Mouse (Mus musculus) erythroblast, embryonic 14.5 days (primary cell): ENCODE results near the gene Fkbp5.

Experiments
- GATA1 ChIP-seq: IDR thresholded peaks from 2 replicates; pipeline ENCODE4 v1.6.1; 2012; ENCODE audit warnings: low read length, inconsistent platforms, mixed read lengths
- TAL1 ChIP-seq: IDR thresholded peaks from 3 replicates; pipeline ENCODE4 v1.6.1; 2012; ENCODE audit warnings: low read length, inconsistent platforms, mixed read lengths

- TF ChIP-seq GATA1, result no peak
- no peak for TF ChIP-seq TAL1
Observed at GRCm38 (mm10) chr17:28448225-28448624, 69.1 kb downstream of the Fkbp5 start.
